Mouse (Mus musculus) brain, embryonic 14.5 days (tissue): Measurements from ENCODE around the gene Kcnc3.

Experiments used
- CTCF ChIP-seq: fragments of 200-500 bp; IDR thresholded peaks from 2 replicates; pipeline ENCODE4 v1.5.1; 2012; ENCODE audit warnings: inconsistent platforms, mild to moderate bottlenecking, moderate library complexity, borderline replicate concordance; ENCODE audit not compliant: insufficient read depth, insufficient read length; ENCODE audit errors: extremely low read depth
- POLR2A ChIP-seq: fragments of 200-500 bp; IDR thresholded peaks from 2 replicates; pipeline ENCODE4 v1.6.1; 2012; ENCODE audit warnings: mild to moderate bottlenecking, inconsistent platforms, borderline replicate concordance; ENCODE audit not compliant: poor library complexity, insufficient read depth, insufficient read length, severe bottlenecking; ENCODE audit errors: extremely low read depth

DNA sequence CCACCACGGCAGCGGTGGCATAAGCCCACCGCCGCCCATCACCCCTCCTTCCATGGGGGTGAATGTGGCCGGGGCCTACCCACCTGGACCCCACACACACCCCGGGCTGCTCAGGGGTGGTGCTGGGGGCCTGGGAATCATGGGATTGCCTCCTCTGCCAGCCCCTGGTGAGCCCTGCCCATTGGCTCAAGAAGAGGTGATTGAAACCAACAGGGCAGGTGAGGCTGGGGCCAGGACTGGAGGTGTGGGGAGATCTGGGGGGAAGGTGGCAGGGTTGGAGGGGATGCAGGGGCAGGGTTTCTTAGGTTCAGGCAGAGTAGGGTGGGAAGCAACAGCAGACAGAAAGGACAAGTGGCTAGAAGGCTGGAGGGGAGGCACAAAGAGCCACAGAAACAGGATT is 5.6 kb downstream of the Kcnc3 start:
- TF ChIP-seq CTCF (no peak), POLR2A (no peak)
